Mouse (Mus musculus) cerebellum, postnatal 14 days (tissue): Measurements from ENCODE around the gene Atp1a2.

Experiments
- DNase-seq, 2 experiments: peaks; one replicate each; pipeline ENCODE4 v3.0.0; 2021; ENCODE audit warnings: mixed read lengths in 2 of 2

The Atp1a2 gene

GRCm38 (mm10) chr1:172297611-172298537 lies at the start of gene Atp1a2:
Gene Atp1a2 (minus strand): TSS chr1:172298064.
- DNase-seq = peak; percentile 30 to 36

DNA sequence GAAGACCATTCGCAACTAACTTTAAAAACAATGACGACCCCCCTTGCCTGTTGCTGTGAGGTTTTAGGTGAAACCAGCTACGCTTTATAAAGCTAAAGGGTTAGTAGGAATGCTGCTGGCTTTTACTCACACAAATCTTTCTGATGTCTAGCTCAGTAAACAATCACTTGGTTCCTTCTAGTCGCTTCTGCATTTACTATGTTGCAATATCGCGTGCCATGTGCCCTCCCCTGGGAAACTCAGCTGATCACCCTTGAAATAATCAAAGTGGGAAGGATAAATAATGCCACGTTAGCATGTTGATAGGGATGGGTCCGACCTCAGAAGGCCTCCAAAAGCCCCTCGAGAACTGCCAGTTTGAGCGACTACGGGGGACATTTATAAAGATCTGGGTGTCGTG lies 49.5 kb upstream of the Atp1a2 start:
- DNase-seq = no peak

DNA sequence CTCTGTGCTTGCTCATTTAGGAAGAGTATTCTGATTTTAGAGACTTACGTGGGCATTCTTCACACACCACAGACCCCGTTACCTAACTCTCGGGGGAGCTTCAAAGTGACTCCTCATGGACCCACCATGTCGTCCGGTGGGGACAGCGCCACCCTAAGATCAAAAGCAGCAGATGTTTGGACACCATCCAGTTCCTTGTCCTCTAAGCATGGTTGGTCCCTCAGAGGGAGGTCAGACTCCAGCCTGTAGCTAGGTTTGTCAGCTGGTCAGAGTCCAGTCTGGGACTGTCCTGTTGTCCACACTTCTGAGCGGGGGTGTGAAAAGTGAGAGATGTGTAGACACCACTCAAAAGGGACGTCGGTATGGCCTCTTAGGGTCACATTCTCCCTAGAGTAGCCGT lies 48.8 kb upstream of the Atp1a2 start:
- DNase-seq = no peak

- DNase-seq = no peak
These were observed 47.0 kb upstream of the Atp1a2 start for GRCm38 (mm10) chr1:172344820-172345219.

DNA sequence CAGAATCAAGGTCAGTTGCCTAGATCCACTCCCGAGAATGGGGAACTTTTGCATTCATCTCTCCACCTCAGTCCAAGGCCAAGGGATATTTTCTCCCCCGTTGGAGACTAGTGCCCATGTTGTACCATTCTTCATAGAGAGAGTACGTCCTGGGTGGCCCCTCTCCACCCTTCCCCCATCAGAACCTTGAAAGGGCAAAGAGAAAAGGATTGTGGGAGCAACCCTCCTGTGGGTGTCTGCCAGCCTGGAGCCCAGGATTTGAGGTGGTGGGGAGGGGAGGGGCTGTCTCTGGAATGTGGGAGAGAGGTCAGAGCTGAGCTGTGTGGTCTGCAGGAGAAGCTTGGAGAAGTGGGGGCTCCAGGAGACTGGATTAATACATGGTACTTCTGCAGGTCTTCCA lies 46.0 kb upstream of the Atp1a2 start:
- no peak for DNase-seq

DNA sequence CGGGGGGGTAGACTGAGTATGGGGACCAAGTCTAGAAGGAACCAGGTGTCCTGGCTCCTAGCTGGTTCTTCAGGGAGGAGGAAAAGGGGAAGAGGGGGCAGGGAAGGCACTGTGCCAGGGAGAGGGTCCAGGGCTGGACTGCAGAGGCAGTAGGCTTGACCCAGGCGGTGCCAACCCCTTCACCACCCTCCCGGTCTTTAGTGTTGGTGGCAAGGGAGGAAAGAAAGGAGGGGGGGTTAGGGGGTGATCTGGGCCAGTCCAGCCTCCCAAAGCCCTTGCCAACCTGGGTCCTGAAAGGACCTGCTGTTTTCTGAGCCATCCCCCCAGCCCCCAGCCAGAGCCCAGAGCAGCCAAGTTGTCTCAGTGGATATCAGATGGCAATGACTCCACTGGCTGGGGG lies 44.9 kb upstream of the Atp1a2 start:
- peak; percentile 46 to 57 for DNase-seq

- no peak for DNase-seq
These were observed 43.5 kb upstream of the Atp1a2 start for GRCm38 (mm10) chr1:172341386-172341785.

- DNase-seq = peak; percentile 80 to 87
These were observed 43.0 kb upstream of the Atp1a2 start, which contains the start of gene Kcnj10 for GRCm38 (mm10) chr1:172340729-172341321. Gene Kcnj10 (plus strand): TSS chr1:172341210.

DNA sequence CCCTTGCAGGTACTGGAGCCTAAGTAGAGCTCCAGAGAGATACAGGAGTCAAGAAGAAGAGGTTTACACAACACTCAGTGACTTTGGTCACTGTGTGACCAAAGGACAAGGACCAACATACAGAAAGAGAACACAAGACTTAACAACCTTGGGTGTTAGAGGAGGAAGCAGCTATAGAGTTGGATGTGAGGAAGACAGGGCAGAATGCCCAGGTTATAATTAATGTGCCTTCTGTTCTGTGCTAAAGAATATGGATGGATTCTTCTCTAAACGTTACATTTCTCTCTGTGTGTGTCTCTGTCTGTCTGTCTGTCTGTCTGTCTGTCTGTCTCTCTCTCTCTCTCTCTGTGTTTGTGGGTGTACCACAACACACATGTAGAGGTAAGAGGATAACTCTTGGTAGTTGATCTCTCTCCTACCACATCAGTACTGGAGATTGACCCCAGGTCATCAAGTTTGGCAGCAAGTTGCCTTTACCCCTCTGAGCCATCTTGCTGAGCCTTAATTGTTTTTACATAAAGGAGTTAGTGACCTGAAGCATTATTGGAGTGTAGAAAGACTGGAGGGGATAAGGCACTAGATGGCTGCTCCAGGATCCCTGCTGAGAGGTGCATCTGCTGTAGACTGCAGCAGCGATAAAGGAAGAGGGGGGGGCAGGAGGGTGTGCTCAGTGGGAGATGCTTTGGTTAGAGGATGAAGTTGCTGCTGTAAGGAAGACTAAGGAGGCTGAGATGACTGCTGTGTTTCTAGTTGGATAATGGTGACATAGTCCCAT lies 39.7 kb upstream of the Atp1a2 start:
- DNase-seq = peak; percentile 51 to 74

DNA sequence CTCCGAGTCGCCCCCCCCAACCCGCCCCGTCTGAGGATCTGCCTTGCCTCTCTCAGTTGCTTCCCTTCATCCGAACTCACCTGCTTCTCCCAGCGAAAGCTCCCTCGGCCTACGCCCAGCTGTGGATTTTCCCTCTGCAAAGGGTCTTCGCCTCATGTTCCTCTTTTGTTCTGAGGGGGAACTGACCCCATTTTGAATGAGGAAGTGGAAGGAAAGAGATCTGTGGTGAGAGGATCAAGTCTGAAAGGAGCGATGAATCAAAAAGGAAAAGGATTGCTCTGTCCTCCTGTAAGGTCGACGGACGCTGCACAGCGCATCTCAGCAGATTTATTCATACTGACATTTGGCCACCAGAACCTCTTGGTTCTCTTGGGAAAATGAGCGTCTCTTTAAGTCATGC lies 37.9 kb upstream of the Atp1a2 start:
- DNase-seq = no peak

- DNase-seq = peak; percentile 52 to 58
These were observed 35.6 kb upstream of the Atp1a2 start for GRCm38 (mm10) chr1:172333512-172333911.

- no peak for DNase-seq
These were observed 35.1 kb upstream of the Atp1a2 start for GRCm38 (mm10) chr1:172332925-172333324.

GRCm38 (mm10) chr1:172331422-172331947 lies 33.6 kb upstream of the Atp1a2 start:
- DNase-seq = no peak

DNA sequence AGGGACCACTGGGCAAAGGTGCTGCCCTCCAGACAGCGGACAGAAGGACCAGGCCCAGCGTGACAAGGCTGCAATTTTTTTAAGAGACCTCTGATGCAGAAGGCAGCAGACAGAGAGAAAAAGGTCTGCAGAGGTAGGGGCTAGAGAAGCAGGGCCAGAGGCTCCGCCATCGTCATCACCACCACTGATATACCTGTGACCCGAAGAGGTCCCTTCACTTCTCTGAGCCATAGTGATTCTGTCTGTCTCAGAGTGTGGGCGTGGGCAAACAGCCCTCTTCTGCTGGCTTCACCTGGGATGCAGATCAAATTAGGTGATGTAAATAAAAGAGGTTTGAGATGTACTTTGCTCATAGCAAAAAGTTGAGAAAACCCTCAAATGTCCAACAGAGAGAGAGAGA lies 31.8 kb upstream of the Atp1a2 start:
- DNase-seq = no peak

DNA sequence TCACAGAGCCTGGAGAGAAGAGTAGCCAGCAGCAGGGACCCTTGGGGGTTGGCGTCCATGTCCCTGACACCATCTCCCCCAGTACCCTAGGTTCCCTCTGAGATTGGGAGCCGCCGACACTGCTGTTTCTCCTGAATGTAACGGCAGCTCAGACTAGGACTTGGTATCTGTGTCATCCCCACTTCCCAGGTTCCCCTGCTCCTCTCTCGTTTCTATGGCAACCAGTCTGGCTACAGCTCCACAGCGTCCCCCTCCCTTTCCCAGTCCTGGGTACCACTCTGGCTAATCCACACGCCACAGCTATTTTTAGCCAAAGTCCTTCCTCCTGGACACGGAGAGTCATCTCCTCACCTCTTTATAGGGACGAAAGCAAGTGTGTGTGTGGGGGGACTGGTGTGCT lies 31.3 kb upstream of the Atp1a2 start, which contains the start of gene Kcnj9:
Gene Kcnj9, minus strand, starts transcription at position 188 of the 400 bp plus-strand sequence.
- DNase-seq = peak; percentile 90 to 92

- peak; percentile 40 to 55 for DNase-seq
These were observed 30.6 kb upstream of the Atp1a2 start for GRCm38 (mm10) chr1:172328461-172328860.

- peak in 1 of 2 experiments; percentile 42 for DNase-seq
These were observed 30.2 kb upstream of the Atp1a2 start for GRCm38 (mm10) chr1:172328041-172328440.

GRCm38 (mm10) chr1:172327206-172328001 lies 29.5 kb upstream of the Atp1a2 start:
- no peak for DNase-seq

DNA sequence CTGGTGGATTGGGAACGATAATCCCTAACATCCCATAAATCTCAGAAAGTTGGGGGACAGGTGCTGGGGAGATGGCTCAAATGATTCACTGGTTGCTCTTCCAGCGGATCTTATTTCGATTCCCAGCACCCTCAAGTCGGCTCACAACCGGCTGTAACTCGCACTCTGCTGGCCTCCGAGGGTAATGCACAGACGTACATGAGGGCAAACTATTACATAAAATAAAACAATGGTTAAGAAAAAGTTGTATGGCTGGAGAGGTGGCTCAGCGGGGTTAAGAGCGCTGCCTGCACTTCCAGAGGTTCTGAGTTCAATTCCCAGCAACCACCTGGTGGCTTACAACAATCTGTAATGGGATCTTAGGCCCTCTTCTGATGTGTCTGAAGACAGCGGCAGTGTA lies 28.8 kb upstream of the Atp1a2 start:
- DNase-seq = peak in 1 of 2 experiments; percentile 53

DNA sequence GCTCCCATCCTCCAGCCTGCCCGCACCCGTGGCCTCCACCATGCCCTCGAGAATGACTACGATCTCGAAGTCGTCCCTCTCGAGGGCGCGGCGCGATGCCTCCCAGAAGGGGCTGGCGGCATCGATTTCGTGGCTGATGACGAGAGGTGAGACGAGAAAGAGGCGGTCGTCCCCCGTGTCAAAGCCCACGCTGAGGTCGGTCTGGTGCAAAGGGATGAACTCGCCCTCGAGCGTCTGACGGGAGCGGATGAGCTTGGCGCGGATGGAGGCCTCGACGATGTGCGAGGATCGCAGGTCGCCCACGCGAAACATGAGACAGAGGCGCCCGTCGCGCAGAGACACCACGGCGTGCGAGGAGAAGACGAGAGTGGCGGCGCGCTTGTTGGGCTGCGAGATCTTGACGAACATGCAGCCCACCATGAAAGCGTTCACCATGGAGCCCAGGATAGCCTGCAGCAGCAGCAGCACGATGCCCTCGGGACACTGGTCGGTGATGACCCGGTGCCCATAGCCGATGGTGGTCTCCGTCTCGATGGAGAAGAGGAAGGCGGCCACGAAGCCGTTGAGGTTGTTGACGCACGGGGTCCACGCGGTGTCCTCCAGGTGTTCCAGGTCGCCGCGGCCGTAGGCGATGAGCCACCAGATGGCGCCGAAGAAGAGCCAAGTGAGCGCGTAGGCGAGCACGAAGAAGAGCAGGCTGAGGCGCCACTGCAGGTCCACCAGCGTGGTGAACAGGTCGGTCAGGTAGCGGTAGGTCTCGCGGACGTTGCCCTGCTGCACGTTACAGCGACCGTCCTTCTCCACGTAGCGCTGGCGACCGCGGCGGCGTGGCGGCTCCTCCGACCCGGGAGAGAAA lies 28.0 kb upstream of the Atp1a2 start:
- peak; percentile 92 for DNase-seq

- peak; percentile 91 to 94 for DNase-seq
These were observed 26.9 kb upstream of the Atp1a2 start for GRCm38 (mm10) chr1:172324725-172325124.
